Comparison of ENCODE assay signal across 6 mouse cellular contexts in genomic region chr10:4357435-4357834, GRCm38 (mm10).
"Had no signal": no experiment of that assay in that cellular context is flagged by ENCODE, and none has a peak within 500 bp of the region (broad histone marks: within the 10 kb centered on the region; RNA-seq: fewer than 3 reads in every experiment).

No protein-coding gene starts in this region.

- ATAC-seq: midbrain, embryonic 13.5 days had no signal

- DNase-seq: kidney, adult 11 months; kidney, adult 9 months; lung, adult 18-20 months; retina, postnatal 1 day; right cerebral cortex, postnatal 14 days had no signal
